Mouse (Mus musculus) brain, embryonic 14.5 days (tissue): ENCODE measurements around the gene Ralgds. TPM values are rescaled to one million over a fixed set of nuclear protein-coding genes. Genes with fewer than 3 reads are reported as not detected.
"Not testable (repeated sequence)": the region's sequence is repeated elsewhere in the genome, so short reads cannot be mapped to it uniquely, and the experiment has no call there.

ENCODE experiments used
- DNase-seq: peaks from one replicate; pipeline ENCODE4 v3.0.0-alpha.2; 2011; ENCODE audit warnings: low read depth
- CTCF ChIP-seq: fragments of 200-500 bp; IDR thresholded peaks from 2 replicates; pipeline ENCODE4 v1.5.1; 2012; ENCODE audit warnings: inconsistent platforms, mild to moderate bottlenecking, moderate library complexity, borderline replicate concordance; ENCODE audit not compliant: insufficient read depth, insufficient read length; ENCODE audit errors: extremely low read depth
- POLR2A ChIP-seq: fragments of 200-500 bp; IDR thresholded peaks from 2 replicates; pipeline ENCODE4 v1.6.1; 2012; ENCODE audit warnings: mild to moderate bottlenecking, inconsistent platforms, borderline replicate concordance; ENCODE audit not compliant: poor library complexity, insufficient read depth, insufficient read length, severe bottlenecking; ENCODE audit errors: extremely low read depth
- polyA plus RNA-seq: library from polyadenylated mRNA; depleted of rRNA; stranded (reverse); fragments of >200 nt; gene quantifications from 2 replicates; pipeline ENCODE4 v1.2.3, GENCODE M21; 2012

Gene Ralgds
- polyA plus RNA-seq, 1 experiment = 191 TPM

- TF ChIP-seq POLR2A = no peak
- no peak for TF ChIP-seq CTCF
- DNase-seq = no peak
These were observed 18.4 kb upstream of the Ralgds start for GRCm38 (mm10) chr2:28494521-28494920.

- DNase-seq = no peak
- peak; percentile 8; the same call in 1 of the 2 replicates for TF ChIP-seq CTCF
- TF ChIP-seq POLR2A = no peak
These were observed 17.6 kb upstream of the Ralgds start for GRCm38 (mm10) chr2:28495207-28495756.

- no peak for DNase-seq
- no peak for TF ChIP-seq POLR2A
- TF ChIP-seq CTCF = no peak
These were observed 16.9 kb upstream of the Ralgds start for GRCm38 (mm10) chr2:28495801-28496595.

GRCm38 (mm10) chr2:28496671-28497070 is 16.3 kb upstream of the Ralgds start, which contains the start of gene Gbgt1:
Gene Gbgt1 (plus strand): TSS chr2:28496891.
- DNase-seq = no peak
- TF ChIP-seq POLR2A (no peak), CTCF (no peak)

- DNase-seq = no peak
- TF ChIP-seq CTCF (no peak), POLR2A (no peak)
These were observed 15.4 kb upstream of the Ralgds start for GRCm38 (mm10) chr2:28497561-28497960.

- no peak for TF ChIP-seq CTCF
- no peak for TF ChIP-seq POLR2A
- DNase-seq = no peak
These were observed 14.5 kb upstream of the Ralgds start for GRCm38 (mm10) chr2:28498431-28498830.

- DNase-seq = no peak
- no peak for TF ChIP-seq CTCF
These were observed 9.9 kb upstream of the Ralgds start for GRCm38 (mm10) chr2:28502987-28503386.

GRCm38 (mm10) chr2:28504676-28505075 is 8.2 kb upstream of the Ralgds start:
- no peak for DNase-seq
- TF ChIP-seq CTCF (no peak), POLR2A (no peak)

GRCm38 (mm10) chr2:28505795-28506194 is 7.1 kb upstream of the Ralgds start, which contains the start of gene Gm10134:
Gene Gm10134 (plus strand): TSS chr2:28506095.
- no peak for DNase-seq
- TF ChIP-seq POLR2A (no peak), CTCF (no peak)

- no peak for TF ChIP-seq POLR2A
- no peak for DNase-seq
These were observed 6.6 kb upstream of the Ralgds start for GRCm38 (mm10) chr2:28506291-28506690.

- DNase-seq = not testable (repeated sequence)
These were observed 1.3 kb upstream of the Ralgds start for GRCm38 (mm10) chr2:28511600-28511999.
